Mouse (Mus musculus) embryonic stem cell, embryonic (primary cell): ENCODE results near the gene Slc3a1.

Experiments
- CTCF ChIA-PET, 4 experiments: fragments of 300-600 bp in 2 of 4; fragments of 350-600 bp in 2 of 4; sonication (Branson Sonifier 250); formaldehyde crosslinking; loops; one replicate each; lab custom pipeline; 2022; ENCODE audit warnings: inconsistent platforms in 2 of 4; lab: Charles Lee
- POLR2A ChIA-PET, 4 experiments: fragments of 300-600 bp in 2 of 4; fragments of 350-600 bp in 2 of 4; sonication (Branson Sonifier 250); formaldehyde crosslinking; loops; one replicate each; lab custom pipeline; 2022; ENCODE audit warnings: antibody characterized with exemption in 4 of 4, inconsistent platforms in 1 of 4; lab: Charles Lee

The Slc3a1 gene

GRCm38 (mm10) chr17:85063560-85063959 is 35.4 kb downstream of the Slc3a1 start:
- CTCF ChIA-PET, result interaction anchor here in 1 of 4 experiments (0.8 kb wide), 1 partner anchor 13 kb away, joined by 3 read pairs; no protein-coding TSS in a partner anchor

GRCm38 (mm10) chr17:85067331-85067730 is 39.2 kb downstream of the Slc3a1 start:
- POLR2A ChIA-PET, result interaction anchor here in 1 of 4 experiments (0.7 to 1.1 kb wide), 2 partner anchors 10 to 12 kb away, joined by 3 to 4 read pairs; no protein-coding TSS in a partner anchor
- CTCF ChIA-PET, result no interaction called here

More at GRCm38 (mm10) chr17:85063560-85063959, 35.4 kb downstream of the Slc3a1 start:
- POLR2A ChIA-PET, result interaction anchor here in 1 of 4 experiments (2.0 kb wide), 1 partner anchor 27 kb away, joined by 10 read pairs; the partner anchor contains the start of genes Camkmt and Prepl

- ChIA-PET POLR2A (interaction anchor here in 1 of 4 experiments (1.5 to 2.5 kb wide), 2 partner anchors 20 to 44 kb away, joined by 3 to 5 read pairs; partner anchors contain the start of genes Camkmt and Prepl), CTCF (no interaction called here)
These were observed 42.5 kb downstream of the Slc3a1 start for GRCm38 (mm10) chr17:85070658-85071057.

- ChIA-PET CTCF (interaction anchor here in 1 of 4 experiments (0.5 kb wide), 1 partner anchor 118 kb away, joined by 7 read pairs; no protein-coding TSS in a partner anchor), POLR2A (interaction anchor here in 1 of 4 experiments (1.5 to 2.5 kb wide), 2 partner anchors 19 to 44 kb away, joined by 3 to 5 read pairs; partner anchors contain the start of genes Camkmt and Prepl)
These were observed 43.1 kb downstream of the Slc3a1 start for GRCm38 (mm10) chr17:85071088-85071775.

- CTCF ChIA-PET, result no interaction called here
- POLR2A ChIA-PET, result interaction anchor here in 2 of 4 experiments (0.6 to 1.6 kb wide), 4 partner anchors 17 to 61 kb away, joined by 3 to 7 read pairs (median 4); partner anchors contain the start of genes Camkmt (in 1 of the 2) and Prepl (in 1 of the 2)
These were observed 44.2 kb downstream of the Slc3a1 start for GRCm38 (mm10) chr17:85072383-85072782.

GRCm38 (mm10) chr17:85073214-85073613 is 45.0 kb downstream of the Slc3a1 start:
- ChIA-PET CTCF (no interaction called here), POLR2A (interaction anchor here in 2 of 4 experiments (0.6 to 1.6 kb wide), 4 partner anchors 16 to 61 kb away, joined by 3 to 7 read pairs (median 4); partner anchors contain the start of genes Camkmt (in 1 of the 2) and Prepl (in 1 of the 2))

- ChIA-PET POLR2A (interaction anchor here in 1 of 4 experiments (1.5 kb wide), 1 partner anchor 15 kb away, joined by 7 read pairs; the partner anchor contains the start of gene Prepl), CTCF (no interaction called here)
These were observed 45.9 kb downstream of the Slc3a1 start for GRCm38 (mm10) chr17:85074083-85074482.

GRCm38 (mm10) chr17:85079276-85079675 is 51.1 kb downstream of the Slc3a1 start:
- ChIA-PET CTCF (no interaction called here), POLR2A (interaction anchor here in 1 of 4 experiments (0.7 to 1.4 kb wide), 3 partner anchors 11 to 117 kb away, joined by 3 to 4 read pairs (median 4); partner anchors contain the start of genes Camkmt and Prepl)

- POLR2A ChIA-PET, result interaction anchor here in 2 of 4 experiments (1.2 to 1.5 kb wide), 3 partner anchors 10 to 98 kb away, joined by 3 to 5 read pairs (median 4); partner anchors contain the start of genes Camkmt (in 1 of the 2) and Prepl (in 1 of the 2)
These were observed 52.6 kb downstream of the Slc3a1 start for GRCm38 (mm10) chr17:85080781-85081180.

GRCm38 (mm10) chr17:85085335-85085734 is 57.2 kb downstream of the Slc3a1 start:
- CTCF ChIA-PET, result no interaction called here

More at GRCm38 (mm10) chr17:85080781-85081180, 52.6 kb downstream of the Slc3a1 start:
- CTCF ChIA-PET, result no interaction called here

GRCm38 (mm10) chr17:85086501-85086900 is 58.3 kb downstream of the Slc3a1 start:
- POLR2A ChIA-PET, result no interaction called here
- CTCF ChIA-PET, result no interaction called here

More at GRCm38 (mm10) chr17:85085335-85085734, 57.2 kb downstream of the Slc3a1 start:
- POLR2A ChIA-PET, result no interaction called here

GRCm38 (mm10) chr17:85087591-85087990 is 59.4 kb downstream of the Slc3a1 start:
- ChIA-PET POLR2A (interaction anchor here in 1 of 4 experiments (0.7 to 1.1 kb wide), 2 partner anchors 21 to 64 kb away, joined by 3 read pairs; no protein-coding TSS in a partner anchor), CTCF (no interaction called here)

- CTCF ChIA-PET, result interaction anchor here in 1 of 4 experiments (0.5 kb wide), 1 partner anchor 469 kb away, joined by 3 read pairs; no protein-coding TSS in a partner anchor
- POLR2A ChIA-PET, result interaction anchor here in 2 of 4 experiments (0.7 to 1.7 kb wide), 6 partner anchors 16 to 106 kb away, joined by 3 to 4 read pairs (median 3); no protein-coding TSS in a partner anchor
These were observed 60.2 kb downstream of the Slc3a1 start for GRCm38 (mm10) chr17:85088401-85088800.

GRCm38 (mm10) chr17:85089011-85089410 is 60.8 kb downstream of the Slc3a1 start:
- ChIA-PET CTCF (interaction anchor here in 1 of 4 experiments (0.5 kb wide), 1 partner anchor 470 kb away, joined by 3 read pairs; no protein-coding TSS in a partner anchor), POLR2A (interaction anchor here in 2 of 4 experiments (0.6 to 2.4 kb wide), 9 partner anchors 9 to 106 kb away, joined by 3 to 36 read pairs (median 3); no protein-coding TSS in a partner anchor)

GRCm38 (mm10) chr17:85089621-85090020 is 61.4 kb downstream of the Slc3a1 start:
- ChIA-PET POLR2A (interaction anchor here (0.6 to 2.4 kb wide), 36 partner anchors 9 to 548 kb away, joined by 3 to 36 read pairs (median 4); partner anchors contain the start of gene Slc3a1 (in 1 of the 4)), CTCF (interaction anchor here in 2 of 4 experiments (1.1 kb wide), 2 partner anchors 12 to 100 kb away, joined by 5 to 16 read pairs; no protein-coding TSS in a partner anchor)

- ChIA-PET CTCF (interaction anchor here (0.5 to 1.4 kb wide), 7 partner anchors 9 to 1776 kb away, joined by 3 to 16 read pairs (median 4); no protein-coding TSS in a partner anchor), POLR2A (interaction anchor here (0.5 to 2.4 kb wide), 49 partner anchors 9 to 547 kb away, joined by 3 to 36 read pairs (median 4); partner anchors contain the start of gene Slc3a1 (in 1 of the 4))
These were observed 62.2 kb downstream of the Slc3a1 start, which contains the start of the genes Prepl and Camkmt for GRCm38 (mm10) chr17:85090120-85091099. Gene Prepl, minus strand, starts transcription at chr17:85090241. Gene Camkmt, plus strand, starts transcription at chr17:85090552.

- POLR2A ChIA-PET, result interaction anchor here in 2 of 4 experiments (0.6 to 1.5 kb wide), 2 partner anchors 10 to 30 kb away, joined by 4 read pairs; no protein-coding TSS in a partner anchor
- CTCF ChIA-PET, result no interaction called here
These were observed 63.6 kb downstream of the Slc3a1 start for GRCm38 (mm10) chr17:85091762-85092161.
